16 mouse cellular contexts compared by ENCODE assay signal in the genomic region with DNA sequence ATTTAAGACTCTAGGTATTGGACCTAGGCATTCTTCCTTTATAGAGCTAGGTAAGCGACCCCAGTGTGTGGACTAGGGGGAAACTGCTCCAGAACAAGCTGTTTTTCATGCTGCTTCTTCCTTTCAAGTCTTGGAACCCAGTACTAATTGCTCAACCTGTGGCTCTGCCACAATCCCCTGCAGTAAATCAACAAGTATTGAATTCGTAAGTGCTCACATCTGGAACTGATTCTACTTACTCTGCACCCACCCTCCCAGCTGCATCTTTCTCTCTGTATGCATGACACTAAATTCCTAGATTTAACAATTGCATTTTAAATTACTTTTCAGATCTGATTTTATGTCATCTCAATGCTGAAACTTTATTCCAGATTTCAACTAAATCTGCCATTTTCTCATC.
"Had no signal": no experiment of that assay in that cellular context is flagged by ENCODE, and none has a peak within 500 bp of the region (broad histone marks: within the 10 kb centered on the region; RNA-seq: fewer than 3 reads in every experiment).

No protein-coding gene starts in this region.

- H3K36me3 ChIP-seq: limb, embryonic 13.5 days; liver, embryonic 15.5 days; midbrain, embryonic 10.5 days; neural tube, embryonic 15.5 days had no signal

- ATAC-seq: lung, postnatal 0 days had no signal

- H3K4me3 ChIP-seq: limb, embryonic 13.5 days; liver, embryonic 15.5 days; midbrain, embryonic 10.5 days; myocyte; neural tube, embryonic 15.5 days had no signal

- H3K27ac ChIP-seq: limb, embryonic 13.5 days; liver, embryonic 15.5 days; midbrain, embryonic 10.5 days; neural tube, embryonic 15.5 days had no signal

- H3K4me1 ChIP-seq: liver, embryonic 15.5 days; neural tube, embryonic 15.5 days had no signal

- H3K27me3 ChIP-seq: limb, embryonic 13.5 days; liver, embryonic 15.5 days; neural tube, embryonic 15.5 days had no signal

- H3K9ac ChIP-seq: limb, embryonic 13.5 days; liver, embryonic 15.5 days; neural tube, embryonic 15.5 days had no signal

- DNase-seq: kidney, postnatal 10 days; layer of hippocampus, adult 9-11 months; layer of hippocampus, postnatal 36 days; lung, adult 2 months; lung, postnatal 36 days; midbrain, embryonic 14.5 days; right cerebral cortex, adult 18-20 months; right cerebral cortex, postnatal 25 days; thymus, postnatal 36 days had no signal

- H3K4me2 ChIP-seq: limb, embryonic 13.5 days; liver, embryonic 11.5 days; liver, embryonic 15.5 days; neural tube, embryonic 15.5 days had no signal

- H3K9me3 ChIP-seq: limb, embryonic 13.5 days; liver, embryonic 15.5 days; midbrain, embryonic 10.5 days; neural tube, embryonic 15.5 days had no signal
